Mouse (Mus musculus) forebrain, embryonic 16.5 days (tissue): ENCODE measurements at regions not wholly inside any gene's neighbourhood (a gene's known extent, or its start where the extent isn't known, plus 50 kb on each side); places are given as distances from the start of the nearest gene placed in this dataset.

ENCODE experiments used
- ATAC-seq: fragments of 200-750 bp; cut with Nextera tagmentation; 2 replicates; pipeline ENCODE4 v1.8.0; 2017; ENCODE audit warnings: mild to moderate bottlenecking, moderate library complexity
- H3K27ac ChIP-seq: fragments of 300-500 bp; sonication (generic); 2 replicates; pipeline ENCODE4 v1.5.1; 2014; ENCODE audit warnings: low read length, control low read depth
- H3K27me3 ChIP-seq: fragments of 300-500 bp; sonication (generic); replicated peaks from 2 replicates; pipeline ENCODE4 v1.6.1; 2014; ENCODE audit warnings: low read length; ENCODE audit not compliant: control insufficient read depth, insufficient read depth
- H3K36me3 ChIP-seq: fragments of 300-500 bp; sonication (generic); 2 replicates; pipeline ENCODE4 v1.6.1; 2014; ENCODE audit not compliant: control insufficient read depth, insufficient read depth
- H3K4me1 ChIP-seq: fragments of 300-500 bp; sonication (generic); replicated peaks from 2 replicates; pipeline ENCODE4 v1.6.1; 2014; ENCODE audit warnings: low read length; ENCODE audit not compliant: control insufficient read depth, insufficient read depth
- H3K4me2 ChIP-seq: fragments of 300-500 bp; sonication (generic); 2 replicates; pipeline ENCODE4 v1.6.1; 2014; ENCODE audit warnings: mild to moderate bottlenecking, low read length, control low read depth
- H3K4me3 ChIP-seq: fragments of 300-500 bp; sonication (generic); replicated peaks from 2 replicates; pipeline ENCODE4 v1.5.1; 2014; ENCODE audit warnings: mild to moderate bottlenecking, low read length, control low read depth
- H3K9ac ChIP-seq: fragments of 300-500 bp; sonication (generic); replicated peaks from 2 replicates; pipeline ENCODE4 v1.6.1; 2014; ENCODE audit warnings: low read depth, low read length, control low read depth
- H3K9me3 ChIP-seq: fragments of 300-500 bp; sonication (generic); 2 replicates; pipeline ENCODE4 v1.6.1; 2016; ENCODE audit warnings: low read length; ENCODE audit not compliant: control insufficient read depth
- whole genome bisulfite sequencing: fragments of 180-500 bp; shearing (Covaris S2); extraction: QIAGEN DNeasy Blood & Tissue Kit; methylation state at CpG from one replicate; pipeline ENCODE4 v1.1.7; 2014; 5-methylcytosine and 5-hydroxymethylcytosine counted together

DNA sequence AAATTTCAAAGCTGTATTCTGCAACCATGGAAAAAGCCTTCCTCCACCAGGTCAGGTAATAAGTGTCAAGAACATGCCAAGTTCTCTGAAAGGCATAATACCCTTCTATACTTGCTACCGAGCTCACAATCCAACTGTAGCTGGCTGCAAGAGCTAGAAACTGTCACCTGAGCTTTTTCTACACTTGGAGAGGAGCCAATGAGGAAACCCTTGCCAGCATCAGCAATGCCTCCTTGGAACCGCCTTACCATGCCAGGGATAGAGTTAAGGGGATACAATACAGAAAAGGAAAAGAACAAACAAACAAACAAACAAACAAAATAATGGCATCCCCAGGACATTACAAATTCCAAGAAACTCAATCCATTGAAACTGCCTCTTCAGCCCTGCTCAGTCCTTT lies 62.5 kb upstream of the Ccn2 start:
- Histone ChIP-seq H3K9ac (no peak overlapping the region), H3K27ac (no peak overlapping the region), H3K4me1 (no peaks in the 10 kb centered on the region), H3K27me3 (no peaks in the 10 kb centered on the region), H3K4me2 (no peak overlapping the region), H3K4me3 (no peak overlapping the region), H3K36me3 (no peaks in the 10 kb centered on the region), H3K9me3 (no peaks in the 10 kb centered on the region)
- 55% methylated on average over 2 of the region's 2 CpGs for WGBS
- ATAC-seq: no peak

- no peaks in the 10 kb centered on the region for H3K36me3 ChIP-seq
- 87% methylated on average over 11 of the region's 11 CpGs for WGBS
- no peak overlapping the region for H3K27ac ChIP-seq
- H3K4me2 ChIP-seq: no peak overlapping the region
- H3K4me1 ChIP-seq: no peaks in the 10 kb centered on the region
- H3K9ac ChIP-seq: no peak overlapping the region
- H3K4me3 ChIP-seq: no peak overlapping the region
- no peaks in the 10 kb centered on the region for H3K27me3 ChIP-seq
- no peak for ATAC-seq
- no peaks in the 10 kb centered on the region for H3K9me3 ChIP-seq
Measured at GRCm38 (mm10) chr10:24534901-24535300, 60.3 kb upstream of the Ccn2 start.

GRCm38 (mm10) chr10:24535461-24535860 lies 59.8 kb upstream of the Ccn2 start:
- ATAC-seq: no peak
- H3K4me3 ChIP-seq: no peak overlapping the region
- no peaks in the 10 kb centered on the region for H3K27me3 ChIP-seq
- H3K9ac ChIP-seq: no peak overlapping the region
- H3K27ac ChIP-seq: no peak overlapping the region
- no peak overlapping the region for H3K4me2 ChIP-seq
- 92% methylated on average over 6 of the region's 6 CpGs for whole genome bisulfite sequencing
- H3K4me1 ChIP-seq: no peaks in the 10 kb centered on the region
- no peaks in the 10 kb centered on the region for H3K9me3 ChIP-seq
- no peaks in the 10 kb centered on the region for H3K36me3 ChIP-seq

GRCm38 (mm10) chr10:24541990-24542389 lies 53.3 kb upstream of the Ccn2 start:
- Histone ChIP-seq H3K9ac (no peak overlapping the region), H3K27ac (no peak overlapping the region), H3K4me2 (no peak overlapping the region), H3K27me3 (no peaks in the 10 kb centered on the region), H3K9me3 (no peaks in the 10 kb centered on the region), H3K4me3 (no peak overlapping the region), H3K36me3 (no peaks in the 10 kb centered on the region), H3K4me1 (no peaks in the 10 kb centered on the region)
- ATAC-seq: no peak
- WGBS: 92% methylated on average over 4 of the region's 4 CpGs
